Mouse (Mus musculus) sigmoid colon, adult 10 weeks (tissue): ENCODE data around the gene Myog. TPM values are rescaled to one million over a fixed set of nuclear protein-coding genes. Genes with fewer than 3 reads are reported as not detected.

Experiments
- polyA plus RNA-seq: library from polyadenylated mRNA; stranded (reverse); fragments of 350-450 nt; fragmentation: Illumina TruSeq; extraction: RNeasy Lipid Tissue Mini Kit (QIAGEN cat#74804); gene quantifications from one replicate; pipeline ENCODE4 v1.2.3, GENCODE M21; 2014; ENCODE audit warnings: low read depth, low replicate concordance

Gene Myog
- polyA plus RNA-seq: not detected

DNA sequence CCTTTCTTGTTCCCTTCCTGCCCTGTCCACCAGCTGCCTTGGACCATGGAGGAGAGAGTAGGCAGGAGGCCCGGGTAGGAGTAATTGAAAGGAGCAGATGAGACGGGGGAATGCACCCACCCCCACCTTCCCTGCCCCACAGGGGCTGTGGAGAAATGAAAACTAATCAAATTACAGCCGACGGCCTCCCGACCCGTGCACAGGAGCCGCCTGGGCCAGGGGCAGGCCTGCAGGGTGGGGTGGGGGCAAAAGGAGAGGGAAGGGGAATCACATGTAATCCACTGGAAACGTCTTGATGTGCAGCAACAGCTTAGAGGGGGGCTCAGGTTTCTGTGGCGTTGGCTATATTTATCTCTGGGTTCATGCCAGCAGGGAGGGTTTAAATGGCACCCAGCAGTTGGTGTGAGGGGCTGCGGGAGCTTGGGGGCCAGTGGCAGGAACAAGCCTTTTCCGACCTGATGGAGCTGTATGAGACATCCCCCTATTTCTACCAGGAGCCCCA is at the start of gene Myog:
Gene Myog (plus strand): TSS at position 392 of the 502 bp plus-strand sequence.

DNA sequence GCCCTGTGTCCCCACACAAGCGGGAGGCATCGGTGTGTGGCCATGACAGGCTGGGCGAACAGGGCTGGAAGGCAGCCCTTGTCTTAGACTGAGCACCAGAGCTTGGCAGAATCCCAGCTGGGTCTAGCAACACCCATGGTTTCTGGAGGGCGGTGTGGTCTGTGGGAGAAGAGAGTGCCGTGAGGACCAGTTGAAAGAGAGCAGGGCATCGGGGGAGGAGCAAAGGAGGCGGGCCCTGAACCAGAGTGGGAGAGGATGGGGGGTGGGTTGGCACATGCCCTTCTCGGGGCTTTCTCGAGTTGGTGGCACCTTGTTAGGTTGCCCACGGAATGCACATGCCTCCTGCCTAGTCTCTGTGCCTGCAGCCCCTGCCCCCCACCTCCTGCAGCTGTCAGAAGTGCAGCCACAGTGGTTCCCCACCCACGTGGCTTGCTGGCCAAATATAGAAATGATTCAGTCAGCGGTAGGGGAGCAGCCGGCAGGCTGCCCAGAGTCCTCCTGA is 43.0 kb downstream of the Myog start, which contains the start of gene Ppfia4:
Gene Ppfia4 (minus strand): TSS at position 159 of the 502 bp plus-strand sequence.

Other genes with a start within 250 kb of the Myog start
- 71.2 TPM for gene Btg2, start 210.9 kb upstream of the Myog start, polyA plus RNA-seq
- not detected for gene Chit1, start 178.7 kb upstream of the Myog start, polyA plus RNA-seq
- not detected for gene Chil1, start 107.8 kb upstream of the Myog start, polyA plus RNA-seq
- gene Mybph, start 96.5 kb upstream of the Myog start, polyA plus RNA-seq: not detected
- gene Adora1, start 54.6 kb upstream of the Myog start, polyA plus RNA-seq: 0.88 TPM
- gene Ppfia4, start 42.9 kb downstream of the Myog start, polyA plus RNA-seq: 0.79 TPM
- 184 TPM for gene Tmem183a, start 72.0 kb downstream of the Myog start, polyA plus RNA-seq
- not detected for gene 4933406M09Rik, start 96.0 kb downstream of the Myog start, polyA plus RNA-seq
- gene Cyb5r1, start 115.6 kb downstream of the Myog start, polyA plus RNA-seq: 8.3 TPM
- 74.6 TPM for gene Adipor1, start 125.4 kb downstream of the Myog start, polyA plus RNA-seq
- 25.7 TPM for gene Klhl12, start 165.5 kb downstream of the Myog start, polyA plus RNA-seq
- gene Rabif, start 204.7 kb downstream of the Myog start, polyA plus RNA-seq: 37.3 TPM